Mouse (Mus musculus) inflammation-experienced regulatory T-cells, adult 6 months (primary cell): ENCODE data around the gene Zfp811. TPM values are rescaled to one million over a fixed set of nuclear protein-coding genes. Genes with fewer than 3 reads are reported as not detected.

Source experiments
- ATAC-seq: one replicate; pipeline ENCODE4 v1.8.0; 2017
- polyA plus RNA-seq, 3 experiments: library from polyadenylated mRNA; unstranded; fragments of 100-300 nt; shearing (Covaris generic); gene quantifications; one replicate each; pipeline ENCODE4 v1.2.1; 2017

Zfp811 gene
- polyA plus RNA-seq, 3 experiments from 2014 or later = 0.52 to 0.62 TPM; not detected in 1

- ATAC-seq = no peak
Observed at GRCm38 (mm10) chr17:32753634-32754033, 56.1 kb downstream of the Zfp811 start.

- ATAC-seq = no peak
Observed at GRCm38 (mm10) chr17:32752813-32753360, 56.8 kb downstream of the Zfp811 start.

- ATAC-seq = no peak
Observed at GRCm38 (mm10) chr17:32750611-32751010, 59.1 kb downstream of the Zfp811 start.

Other genes starting within 250 kb of the Zfp811 start
- not detected for gene Cyp4f37, start 188.6 kb downstream of the Zfp811 start, polyA plus RNA-seq
- not detected for gene Cyp4f40, start 151.0 kb downstream of the Zfp811 start, polyA plus RNA-seq
- not detected for gene Cyp4f15, start 124.3 kb downstream of the Zfp811 start, polyA plus RNA-seq
- gene Zfp871, start 21.6 kb downstream of the Zfp811 start, polyA plus RNA-seq = 10 to 100 TPM; 36.0 to 59.7 (median 40.2) TPM
- 1 to 10 TPM; 5.2 to 8.0 (median 7.6) TPM for gene Zfp799, start 20.3 kb upstream of the Zfp811 start, polyA plus RNA-seq
- 10 to 100 TPM in 2 of 3 experiments, 1 to 10 TPM in 1; 9.1 to 12.9 (median 10.7) TPM for gene Zfp870, start 81.7 kb upstream of the Zfp811 start, polyA plus RNA-seq
- not detected for gene Cyp4f14, start 107.4 kb upstream of the Zfp811 start, polyA plus RNA-seq
- 10 to 100 TPM; 14.5 to 83.3 (median 55.8) TPM for gene Cyp4f13, start 137.5 kb upstream of the Zfp811 start, polyA plus RNA-seq
- 10 to 100 TPM; 23.9 to 28.3 (median 25.7) TPM for gene Zfp472, start 155.9 kb upstream of the Zfp811 start, polyA plus RNA-seq
- gene Zfp952, start 183.2 kb upstream of the Zfp811 start, polyA plus RNA-seq = 10 to 100 TPM; 14.5 to 20.2 (median 17.4) TPM
- 10 to 100 TPM in 1 of 3 experiments, 1 to 10 TPM in 2; 8.7 to 11.9 (median 8.9) TPM for gene Zfp763, start 223.5 kb upstream of the Zfp811 start, polyA plus RNA-seq